Mouse (Mus musculus) urinary bladder, postnatal 36 days (tissue): Measurements from ENCODE around the gene Utrn.

Experiments
- DNase-seq, 2 experiments: peaks; one replicate each; pipeline ENCODE4 v3.0.0; 2022; ENCODE audit warnings: low spot score in 2 of 2, mixed read lengths in 1 of 2

Gene Utrn

DNA sequence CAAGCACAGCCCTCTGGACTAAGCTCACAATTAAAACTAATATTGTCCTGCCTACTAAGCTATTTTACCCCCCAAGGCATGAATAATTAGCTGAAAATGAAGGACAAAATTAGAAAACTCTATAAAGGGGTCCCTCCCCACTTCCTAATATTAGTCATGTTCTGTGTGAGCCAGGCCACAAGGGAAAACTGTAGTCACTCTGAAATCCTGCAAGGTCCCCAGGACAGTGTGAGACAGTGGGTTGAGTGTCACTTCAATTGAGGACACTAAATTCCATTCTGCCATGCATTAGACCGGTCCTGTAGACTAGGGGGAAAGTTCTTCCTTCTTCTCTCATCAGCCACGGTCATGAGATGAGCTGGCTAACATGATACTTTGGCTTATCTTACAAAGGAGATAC is 69.7 kb downstream of the Utrn start:
- no peak for DNase-seq

DNA sequence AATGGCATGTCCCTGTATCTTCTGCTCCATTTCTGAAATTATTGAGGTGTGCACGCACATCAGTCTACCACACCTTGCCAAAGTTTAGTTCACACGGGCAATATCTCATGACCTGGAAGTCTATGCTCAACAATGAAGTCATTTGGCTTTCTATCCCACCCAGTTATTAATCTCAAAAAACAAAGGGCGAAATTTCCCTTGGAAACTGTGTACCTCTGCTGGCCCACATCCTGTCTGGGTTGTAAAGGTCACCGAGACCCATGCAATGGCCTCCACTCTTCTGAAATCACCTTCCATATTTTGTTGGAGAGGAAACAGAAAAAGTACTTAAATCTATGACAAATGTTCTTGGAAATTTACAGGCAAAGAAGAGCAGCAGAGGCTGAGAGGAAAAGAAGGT is 70.9 kb downstream of the Utrn start:
- DNase-seq: no peak

DNA sequence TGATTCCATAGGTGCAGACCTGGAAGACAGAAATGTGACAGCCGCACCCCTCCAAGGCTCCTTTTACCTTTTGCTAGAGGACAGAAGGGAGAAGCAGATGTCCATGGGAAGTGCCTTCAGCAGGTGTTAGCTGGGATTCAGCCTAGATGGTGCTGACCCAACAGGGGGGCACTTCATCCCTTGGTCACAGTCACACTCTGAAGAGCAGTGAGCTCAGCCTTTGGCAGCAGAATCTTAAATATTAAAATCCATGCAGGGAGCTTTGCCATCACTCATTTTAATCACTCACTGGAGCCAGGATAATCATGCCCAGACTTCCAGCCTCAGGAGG is 72.7 kb downstream of the Utrn start:
- no peak for DNase-seq

DNA sequence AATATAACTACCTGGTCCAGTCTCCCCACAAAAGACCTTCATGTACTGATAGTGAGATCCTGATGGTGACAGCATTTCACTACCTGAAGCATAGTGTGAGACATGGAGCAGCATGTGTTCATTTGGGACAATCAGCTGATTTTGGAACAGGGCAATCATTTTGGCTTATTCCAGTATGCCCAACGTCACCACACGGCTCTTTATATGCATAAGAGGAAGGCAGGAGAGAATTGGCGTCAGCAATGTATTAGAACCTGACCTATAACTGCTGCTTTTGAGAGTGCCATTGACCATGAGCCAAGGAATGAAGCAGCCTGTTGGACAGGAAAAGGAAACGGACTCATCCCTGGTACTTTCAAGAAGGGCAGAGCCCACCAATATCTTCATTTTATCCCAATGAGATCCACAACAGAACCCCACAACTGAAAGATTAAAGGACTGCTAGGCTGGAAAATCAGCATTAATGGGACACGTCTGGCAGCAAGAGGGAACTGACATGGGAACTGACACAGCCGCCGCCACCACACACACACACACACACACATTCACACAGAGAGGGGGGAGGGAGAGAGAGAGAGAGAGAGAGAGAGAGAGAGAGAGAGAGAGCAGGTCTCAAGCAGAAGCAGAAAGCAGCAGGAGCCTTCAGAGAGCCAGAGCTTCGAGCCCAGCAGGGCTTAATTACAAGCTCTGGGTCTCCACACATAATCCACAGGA is 73.2 kb downstream of the Utrn start:
- no peak for DNase-seq

DNA sequence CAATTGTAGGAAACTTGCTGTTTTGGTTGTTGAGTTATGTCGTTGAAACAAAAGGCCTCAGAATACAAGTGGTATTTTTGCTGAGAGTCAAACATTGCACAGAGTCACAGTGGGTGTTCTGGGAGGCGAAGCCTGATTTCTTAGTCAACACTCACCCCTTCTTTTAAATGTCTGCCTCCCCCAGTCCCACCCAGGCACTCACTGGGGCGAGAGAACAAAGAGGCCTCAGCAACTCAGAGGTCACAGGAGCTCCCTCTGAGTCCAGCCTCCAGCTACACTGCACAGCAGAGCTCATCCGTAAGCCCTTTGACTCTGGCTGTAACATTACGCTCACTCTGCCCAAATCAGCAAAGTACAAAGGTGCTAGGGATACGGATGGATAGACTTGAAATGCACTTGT is 77.1 kb downstream of the Utrn start:
- DNase-seq: no peak

DNA sequence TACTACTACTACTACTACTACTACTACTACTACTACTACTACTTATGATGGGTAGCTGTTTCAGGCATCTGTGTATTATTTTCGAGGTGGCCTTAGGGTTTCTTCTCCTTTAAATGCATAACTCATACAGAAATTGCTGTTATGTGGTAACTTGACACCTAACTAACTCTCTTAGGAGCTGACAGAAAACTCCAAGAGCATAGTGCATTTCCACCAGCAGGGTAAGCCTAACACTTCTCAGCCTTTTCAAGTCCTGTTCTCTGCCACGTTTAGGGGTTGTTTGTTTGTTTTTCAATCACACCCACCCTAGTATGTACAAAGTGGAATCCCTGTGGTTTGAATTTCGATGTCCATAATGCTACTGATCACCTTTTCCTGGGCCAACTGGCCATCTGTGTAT is 78.3 kb downstream of the Utrn start:
- no peak for DNase-seq

DNA sequence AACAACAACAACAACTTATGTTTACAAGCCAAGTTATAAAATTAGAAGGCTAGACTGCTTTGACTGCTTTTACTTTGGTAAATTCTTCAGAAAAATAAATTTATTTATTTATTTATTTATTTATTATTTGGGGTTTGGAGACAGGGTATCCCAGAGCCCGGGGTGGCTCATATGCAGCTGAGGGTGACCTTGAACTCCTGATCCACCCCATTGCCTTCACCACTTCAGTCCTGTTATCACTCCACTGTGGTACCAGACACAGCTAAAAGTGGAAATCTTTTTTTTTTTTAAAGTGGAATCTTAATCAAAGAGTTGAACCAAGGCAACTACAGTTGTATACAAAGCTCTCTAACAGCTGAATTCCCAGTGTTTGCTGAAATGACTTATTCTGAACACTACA is 80.6 kb downstream of the Utrn start:
- no peak for DNase-seq

DNA sequence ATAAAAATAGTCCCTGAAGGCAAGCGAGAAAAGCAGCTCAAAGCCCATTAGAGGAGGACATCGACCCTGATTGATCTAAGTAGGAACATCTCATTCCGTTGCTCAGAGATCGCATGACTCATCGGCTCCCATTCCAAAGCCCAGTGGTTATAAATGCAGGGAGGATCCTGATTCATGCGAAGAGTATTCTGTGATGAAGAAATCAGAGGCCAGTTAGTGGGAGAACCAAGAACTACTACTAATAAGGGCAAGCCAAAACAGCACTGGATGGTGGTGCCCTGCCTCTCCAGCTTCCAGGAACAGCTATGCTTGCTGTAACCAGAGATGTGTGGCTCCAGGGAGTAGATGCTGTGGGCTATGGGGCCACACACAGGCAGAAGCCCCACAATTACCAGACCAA is 81.2 kb downstream of the Utrn start:
- DNase-seq: peak; percentile 30 to 53

DNA sequence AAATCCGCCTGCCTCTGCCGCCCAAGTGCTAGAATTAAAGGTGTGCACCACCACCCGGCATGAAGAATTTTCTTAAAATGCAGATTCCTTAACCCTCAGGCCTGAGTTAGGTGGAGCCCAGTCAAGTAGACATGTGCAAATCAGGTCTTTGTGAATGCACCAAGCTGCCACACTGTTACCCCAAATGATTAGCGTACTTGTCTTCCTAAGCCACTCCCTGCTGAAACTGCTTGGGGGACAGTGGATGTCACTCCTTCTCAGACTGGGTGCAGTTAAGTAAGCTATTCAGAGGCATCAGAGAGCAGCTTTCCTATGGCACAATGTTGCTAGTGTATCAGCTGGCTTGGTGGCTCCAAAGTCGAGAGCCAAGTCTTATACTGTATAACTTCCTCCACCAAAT is 83.9 kb downstream of the Utrn start:
- DNase-seq: no peak

DNA sequence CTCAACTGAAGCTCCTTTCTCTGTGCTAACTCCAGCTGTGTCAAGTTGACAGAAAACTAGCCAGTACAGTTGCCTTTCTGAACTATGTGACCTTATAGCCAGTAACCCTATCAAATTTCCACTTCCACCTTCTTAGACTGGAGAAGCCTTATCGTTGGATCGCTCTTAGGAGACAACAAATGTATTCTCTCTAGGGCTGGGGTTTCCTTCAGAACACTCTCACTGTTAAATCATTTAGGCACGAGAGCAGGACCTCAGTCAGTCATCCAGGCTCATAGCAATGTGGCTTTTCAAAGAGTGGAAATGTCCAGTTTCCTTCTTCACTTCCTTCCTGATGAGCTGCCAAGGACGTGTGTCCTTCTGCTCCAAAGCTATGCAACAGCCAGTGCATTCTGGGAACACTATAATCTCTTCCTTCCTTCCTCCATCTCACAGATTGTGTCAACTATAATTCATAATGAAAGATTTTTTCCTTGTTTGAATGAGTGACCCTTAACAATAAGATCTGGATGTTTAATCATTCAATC is 87.7 kb downstream of the Utrn start:
- DNase-seq: no peak

DNA sequence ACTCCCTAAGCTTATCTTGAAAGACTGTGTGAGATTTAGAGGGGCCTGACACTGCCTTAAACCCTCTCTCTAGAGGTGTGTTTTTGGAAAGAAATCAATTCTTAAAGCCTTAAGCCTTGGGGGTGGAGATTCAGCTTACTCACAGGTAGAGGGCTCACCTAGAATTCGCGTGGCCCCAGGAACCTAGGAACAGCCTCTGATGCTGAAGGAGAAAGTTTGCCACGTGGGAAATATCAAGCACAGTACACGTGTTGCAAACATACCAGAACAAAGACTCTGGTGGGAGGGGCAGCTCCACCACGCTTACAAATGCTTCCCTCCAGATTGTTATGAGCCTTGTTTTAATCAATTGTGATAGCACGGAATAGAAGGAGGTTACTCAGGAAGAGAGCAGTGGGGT is 96.0 kb downstream of the Utrn start:
- no peak for DNase-seq

DNA sequence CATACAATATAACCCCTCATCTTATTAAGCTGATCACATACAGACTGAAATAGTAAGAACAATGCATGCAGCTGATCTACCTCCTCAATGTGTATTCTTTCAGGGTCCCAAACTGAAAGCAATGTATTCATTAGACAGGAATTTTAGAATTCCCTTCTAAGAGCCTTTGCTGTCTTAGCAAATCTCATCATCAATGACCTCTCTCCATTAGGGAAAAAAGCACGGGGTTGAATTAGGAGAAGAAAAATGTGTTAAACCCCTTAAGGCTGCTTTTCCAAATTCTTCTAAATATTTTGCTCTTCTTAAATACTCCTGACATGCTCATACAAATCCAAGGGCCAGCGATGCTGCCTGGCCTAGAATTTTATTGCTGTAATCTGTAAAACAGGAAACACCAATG is 97.7 kb downstream of the Utrn start:
- no peak for DNase-seq

DNA sequence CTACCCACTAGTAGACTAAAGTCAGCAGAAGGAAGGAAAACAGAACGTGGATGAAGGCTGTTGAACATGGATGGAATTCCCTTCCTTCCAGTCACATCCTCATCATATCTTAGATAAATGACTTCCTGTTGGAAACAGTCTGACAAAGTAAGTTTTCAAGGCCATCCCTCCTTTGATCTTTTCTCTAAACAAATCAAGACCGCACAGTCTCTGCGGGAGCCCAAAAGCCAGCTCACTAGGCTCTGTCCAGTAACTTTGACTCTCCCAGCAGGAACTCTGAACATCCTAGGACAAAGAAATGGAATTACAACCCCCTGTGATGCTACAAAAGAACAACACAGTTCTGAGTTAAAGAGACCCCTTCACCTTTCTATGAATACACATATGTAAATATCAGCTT is 106.5 kb downstream of the Utrn start:
- no peak for DNase-seq

DNA sequence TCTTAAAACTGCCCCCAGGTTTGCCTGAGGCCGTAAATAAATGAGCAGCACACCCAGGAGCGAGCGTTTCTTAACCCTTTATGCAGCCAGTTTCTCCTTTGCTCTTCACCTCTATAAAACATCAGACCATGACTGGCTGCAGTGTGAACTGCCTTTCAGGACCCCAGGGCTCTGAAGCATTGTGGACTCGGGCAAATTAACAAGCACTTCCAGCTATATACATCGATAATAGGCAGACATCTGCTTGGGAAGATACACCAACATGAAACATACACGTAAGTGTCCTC is 110.5 kb downstream of the Utrn start:
- no peak for DNase-seq

DNA sequence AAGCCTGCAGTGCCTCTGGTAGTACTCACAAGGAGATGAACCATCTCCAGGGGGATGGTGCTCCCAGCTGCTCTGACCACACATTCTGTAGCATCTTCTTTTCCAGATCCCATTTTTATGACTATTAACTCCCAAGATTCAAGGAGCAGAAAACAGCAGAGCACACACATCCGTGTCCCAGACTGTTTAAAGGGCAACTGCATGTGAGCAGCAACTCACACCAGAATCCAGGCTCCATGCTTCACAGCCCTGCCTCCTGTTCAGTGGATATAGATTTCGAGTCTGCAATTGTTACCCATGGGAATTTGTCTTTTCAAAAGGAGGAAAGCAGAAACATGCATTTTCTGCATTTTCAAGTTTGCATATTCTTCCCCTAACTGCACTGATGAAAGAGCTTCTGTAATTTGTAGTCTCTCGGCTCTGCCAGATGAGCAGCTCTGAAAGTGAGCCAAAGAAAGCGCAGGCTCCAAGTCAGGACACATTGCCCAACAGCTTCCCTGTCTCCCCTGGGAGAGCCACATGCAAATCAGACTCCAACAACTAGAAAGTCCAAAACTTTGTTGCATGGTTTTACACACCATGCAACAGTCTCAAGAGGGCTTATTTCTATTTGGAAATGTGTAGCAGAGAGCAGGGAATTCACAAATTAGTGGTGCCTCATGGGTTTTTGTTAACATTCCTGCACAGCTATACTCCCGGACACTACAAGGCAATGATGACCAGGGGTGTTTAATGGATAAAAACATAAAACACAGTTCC is 111.0 kb downstream of the Utrn start:
- peak in 1 of 2 experiments; percentile 80 for DNase-seq

DNA sequence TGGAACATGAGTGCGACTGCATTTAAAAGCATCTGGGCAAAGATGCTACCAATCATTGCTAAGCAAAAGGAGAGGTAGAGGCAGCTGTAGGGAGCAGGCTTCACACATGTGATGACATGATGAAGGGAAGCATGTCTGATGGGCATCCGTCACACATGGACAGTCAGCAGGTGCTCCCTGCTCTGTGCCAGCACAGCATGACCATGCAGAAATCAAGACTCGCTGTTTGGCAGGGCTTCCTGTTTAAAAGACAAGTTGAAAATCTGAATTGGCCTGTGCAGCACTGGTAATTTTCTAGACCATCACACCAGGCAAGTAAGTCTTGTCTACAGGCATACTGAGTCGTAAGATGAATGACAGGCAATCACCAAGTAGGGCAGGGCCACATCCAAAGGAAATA is 112.5 kb downstream of the Utrn start:
- no peak for DNase-seq

DNA sequence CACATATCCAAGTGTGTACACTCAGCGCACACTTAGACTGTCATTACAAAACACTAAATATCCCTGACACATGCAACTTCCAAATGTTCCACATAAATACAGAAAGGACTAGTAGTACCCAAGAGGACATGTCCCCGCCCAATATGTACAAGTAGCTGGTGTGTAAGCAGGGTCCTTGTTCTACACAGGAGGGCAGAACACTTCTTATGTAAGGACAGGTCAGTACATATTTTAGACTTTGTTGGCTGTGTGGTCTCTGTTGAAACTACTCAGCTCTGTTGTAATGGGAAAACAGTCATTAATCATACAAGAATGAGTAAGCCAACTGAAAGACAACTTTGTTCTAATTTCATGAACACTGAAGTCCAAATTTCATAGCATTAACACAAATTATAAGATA is 114.3 kb downstream of the Utrn start:
- no peak for DNase-seq

DNA sequence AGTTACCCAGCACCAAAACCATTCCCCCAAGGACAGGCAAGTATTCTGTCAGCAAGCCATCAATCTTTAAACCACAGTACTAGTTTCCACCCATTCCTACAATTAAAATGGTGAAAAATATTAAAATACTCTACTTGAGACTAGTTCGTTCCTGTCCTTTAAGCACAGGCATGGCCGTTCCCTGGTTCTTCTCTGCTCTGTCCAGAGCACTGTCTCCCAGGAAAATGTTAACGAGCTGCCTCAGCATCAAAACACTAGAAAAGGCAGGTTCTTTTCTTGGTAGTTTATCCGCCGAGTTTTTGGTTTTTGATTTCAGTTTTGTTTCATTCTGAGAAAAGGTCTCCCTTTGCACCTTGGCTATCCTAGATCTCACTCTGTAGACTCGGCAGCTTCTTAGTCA is 115.0 kb downstream of the Utrn start:
- no peak for DNase-seq

DNA sequence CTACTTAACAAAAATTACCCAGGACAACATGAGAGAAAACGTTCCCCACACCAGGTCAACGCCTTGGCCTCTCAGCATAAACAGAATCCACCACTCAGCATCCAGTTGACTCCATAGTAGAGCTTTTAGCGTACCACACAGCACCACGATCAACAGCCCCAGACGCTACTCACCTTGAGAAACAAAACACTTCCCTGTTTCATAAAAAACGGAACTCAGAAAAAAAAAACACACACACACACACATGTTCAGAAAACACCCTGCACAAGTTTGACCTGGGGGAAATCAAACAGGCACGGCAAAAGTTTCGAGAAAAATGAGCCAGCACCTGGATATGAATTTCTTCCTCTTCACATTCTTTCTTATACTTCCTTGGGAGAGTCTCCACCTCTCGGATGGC is 125.4 kb downstream of the Utrn start:
- no peak for DNase-seq

DNA sequence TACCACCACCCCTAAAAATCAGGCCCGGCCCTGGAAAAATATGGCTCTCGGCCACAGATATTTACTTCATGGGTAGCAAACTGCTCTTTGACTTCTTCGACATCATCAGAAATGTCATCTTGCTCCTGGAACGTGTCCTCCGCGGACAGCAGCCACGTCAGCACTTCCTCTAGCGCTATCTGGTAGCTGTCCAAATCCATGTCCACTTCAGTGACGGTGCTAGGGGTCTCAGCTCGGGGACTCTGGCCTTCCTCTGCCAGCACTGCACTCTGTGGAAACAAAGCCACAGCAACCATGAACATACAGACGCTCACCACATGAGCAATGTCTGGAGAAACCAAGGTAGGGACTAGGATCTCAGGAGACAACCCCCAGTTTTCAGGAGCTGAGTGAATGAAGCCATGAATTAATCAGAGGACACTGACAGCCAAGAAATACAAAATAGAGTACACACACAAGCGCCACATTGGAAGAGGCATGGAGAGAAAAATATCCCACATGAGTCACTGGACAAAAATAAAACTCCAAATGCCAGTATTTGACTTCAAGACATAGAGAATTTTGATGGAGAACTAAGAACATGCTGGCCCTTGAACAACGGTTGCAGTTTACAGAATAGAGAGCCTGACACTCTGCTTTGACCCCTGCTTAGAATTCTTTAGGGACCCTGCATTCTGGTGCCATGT is 129.7 kb downstream of the Utrn start:
- DNase-seq: no peak

DNA sequence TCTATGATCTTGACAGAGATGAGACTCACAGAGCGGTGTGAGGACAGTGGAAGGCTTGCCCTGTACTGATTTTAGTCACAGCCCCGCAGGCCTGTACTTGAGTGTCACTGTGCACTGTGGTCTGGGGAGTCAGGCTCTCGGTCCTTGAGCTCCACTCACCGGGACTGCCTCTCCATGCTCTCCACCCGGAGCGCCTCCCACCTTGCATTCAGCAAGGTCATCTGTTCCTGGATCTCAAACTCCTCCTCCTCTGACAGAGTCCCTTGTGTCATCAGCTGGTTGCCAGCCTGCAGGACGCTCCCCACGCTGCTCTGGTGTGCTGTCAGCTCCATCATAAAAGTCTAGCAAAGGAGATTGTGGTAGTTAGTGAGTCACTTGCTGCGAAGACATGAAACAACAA is 131.2 kb downstream of the Utrn start:
- DNase-seq: no peak

DNA sequence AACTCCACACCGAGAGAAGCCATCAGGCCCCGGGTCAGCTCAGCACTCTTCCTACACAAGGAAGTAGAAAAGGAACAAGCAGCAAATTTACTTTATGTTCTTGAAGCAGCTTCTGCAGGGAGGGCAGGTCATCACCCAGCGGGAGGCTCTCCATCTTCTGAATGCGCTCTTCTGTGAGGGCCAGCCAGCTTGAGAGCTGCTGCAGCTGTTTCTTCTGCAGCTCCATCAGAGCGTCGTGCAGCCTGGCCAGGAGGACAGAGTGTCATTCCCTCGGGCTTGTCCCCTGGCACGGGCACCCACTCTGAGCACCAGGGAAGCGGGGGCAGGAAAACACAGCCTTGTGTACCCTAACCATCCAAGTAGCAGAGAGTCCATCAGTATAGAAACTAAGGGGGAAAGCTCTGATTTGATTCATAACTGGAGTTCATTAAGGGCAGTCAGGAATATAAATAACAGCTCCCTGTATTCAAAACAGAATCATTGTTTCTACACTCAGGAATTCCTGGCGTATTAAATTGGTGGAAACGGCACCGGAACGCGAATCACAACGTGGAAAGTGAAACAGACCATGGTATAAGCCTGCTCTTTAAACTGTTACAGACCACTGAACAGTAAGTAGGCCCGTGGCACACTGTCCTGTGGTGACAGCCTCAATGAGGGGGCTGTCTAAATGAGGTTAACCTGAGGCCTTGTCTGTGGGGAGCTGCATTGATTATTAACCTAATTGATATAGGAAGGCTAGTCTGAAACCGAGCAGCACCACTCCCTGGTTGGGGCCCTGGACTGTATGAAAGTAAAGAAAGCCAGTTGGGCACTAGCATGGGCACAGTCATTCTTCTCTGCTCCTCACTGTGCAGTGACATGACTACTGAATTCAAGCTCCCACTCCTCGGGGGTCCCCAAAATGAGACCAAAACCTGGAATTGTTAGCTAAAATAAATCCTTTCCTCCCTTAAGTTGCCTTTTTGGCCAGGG is 132.0 kb downstream of the Utrn start:
- no peak for DNase-seq
